Mouse (Mus musculus) forebrain, embryonic 13.5 days (tissue): ENCODE measurements around the gene Tiam1. TPM values are rescaled to one million over a fixed set of nuclear protein-coding genes. Genes with fewer than 3 reads are reported as not detected.

Experiments
- ATAC-seq: fragments of 200-750 bp; cut with Nextera tagmentation; 2 replicates; pipeline ENCODE4 v1.8.0; 2017
- H3K27ac ChIP-seq: fragments of 300-500 bp; sonication (generic); 2 replicates; pipeline ENCODE4 v1.5.1; 2015; ENCODE audit warnings: inconsistent platforms, mild to moderate bottlenecking, moderate library complexity
- H3K27me3 ChIP-seq: fragments of 300-500 bp; sonication (generic); 2 replicates; pipeline ENCODE4 v1.6.1; 2015; ENCODE audit warnings: mild to moderate bottlenecking, inconsistent platforms
- H3K36me3 ChIP-seq: fragments of 300-500 bp; sonication (generic); 2 replicates; pipeline ENCODE4 v1.6.1; 2015; ENCODE audit warnings: mild to moderate bottlenecking, inconsistent platforms; ENCODE audit not compliant: poor library complexity, severe bottlenecking
- H3K4me1 ChIP-seq: fragments of 300-500 bp; sonication (generic); 2 replicates; pipeline ENCODE4 v1.6.1; 2015; ENCODE audit warnings: inconsistent platforms
- H3K4me2 ChIP-seq: fragments of 300-500 bp; sonication (generic); 2 replicates; pipeline ENCODE4 v1.6.1; 2015; ENCODE audit warnings: inconsistent platforms, mild to moderate bottlenecking, moderate library complexity
- H3K4me3 ChIP-seq: fragments of 300-500 bp; sonication (generic); 2 replicates; pipeline ENCODE4 v1.5.1; 2015; ENCODE audit warnings: mild to moderate bottlenecking, inconsistent platforms
- H3K9ac ChIP-seq: fragments of 300-500 bp; sonication (generic); 2 replicates; pipeline ENCODE4 v1.6.1; 2015; ENCODE audit warnings: mild to moderate bottlenecking, inconsistent platforms
- H3K9me3 ChIP-seq: fragments of 300-500 bp; sonication (generic); replicated peaks from 2 replicates; pipeline ENCODE4 v1.6.1; 2016; ENCODE audit warnings: inconsistent platforms
- WGBS: fragments of 180-500 bp; shearing (Covaris S2); methylation state at CpG from one replicate; pipeline ENCODE4 v1.1.7; 2015; 5-methylcytosine and 5-hydroxymethylcytosine counted together
- polyA plus RNA-seq: library from polyadenylated mRNA; unstranded; fragments of >200 nt; fragmentation: Nextera tagmentation; extraction: Ambion mirVana; gene quantifications from 2 replicates; pipeline ENCODE4 v1.2.1, GENCODE M21; 2015

Tiam1 gene
- polyA plus RNA-seq, result 25.6 and 29.4 TPM in 2 replicates

DNA sequence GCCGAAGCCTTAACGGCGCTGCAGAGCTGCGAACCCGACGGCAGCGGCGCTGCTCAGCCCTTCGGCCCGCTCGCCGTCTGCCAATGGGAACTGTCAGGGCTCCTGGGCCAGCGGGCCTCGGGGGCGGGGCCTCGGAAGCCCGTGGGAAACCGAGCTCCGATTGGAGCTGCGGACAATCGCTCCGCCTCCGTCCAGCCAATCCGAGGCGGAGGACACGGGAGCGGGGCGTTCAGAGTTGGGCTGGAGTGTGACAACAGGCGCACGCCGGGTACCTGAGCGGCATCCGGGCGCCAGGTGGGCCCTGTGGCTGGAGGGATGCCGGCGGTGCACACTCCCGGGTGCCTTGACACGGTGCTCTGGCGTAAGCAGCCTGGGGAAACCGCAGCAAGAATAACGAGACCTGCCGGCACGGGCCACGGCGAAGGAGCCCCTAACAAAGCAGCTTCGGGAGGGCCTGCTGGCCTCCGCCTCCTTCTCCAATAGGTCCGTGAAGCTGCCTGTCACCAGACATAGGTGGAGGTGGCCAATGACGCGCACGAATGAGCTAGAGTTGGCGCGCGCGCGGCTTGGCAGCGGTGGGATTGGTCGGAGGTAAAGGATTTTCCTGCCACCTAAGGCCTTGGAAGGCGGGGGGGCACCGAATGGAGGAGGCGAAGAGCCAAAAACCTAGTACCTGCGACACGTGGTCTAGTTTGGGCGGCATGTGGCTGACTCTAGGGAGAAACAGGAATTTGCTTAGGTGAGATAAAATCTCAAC lies at the start of gene Tiam1:
Tiam1 (minus strand) TSS at position 10 of the 757 bp plus-strand sequence.
- Histone ChIP-seq H3K4me1 (peaks cover 38% of the 10 kb centered on the region), H3K9ac (peak within 1 kb of the TSS; percentile 89), H3K4me3 (peak within 1 kb of the TSS; percentile 74), H3K27ac (peak within 1 kb of the TSS; percentile 91), H3K27me3 (no peaks in the 10 kb centered on the region), H3K4me2 (peak within 1 kb of the TSS; percentile 93), H3K36me3 (no peaks in the 10 kb centered on the region), H3K9me3 (no peaks in the 10 kb centered on the region)
- under 1% methylated on average over 64 of the region's 64 CpGs for WGBS
- peak; percentile 97 for ATAC-seq

DNA sequence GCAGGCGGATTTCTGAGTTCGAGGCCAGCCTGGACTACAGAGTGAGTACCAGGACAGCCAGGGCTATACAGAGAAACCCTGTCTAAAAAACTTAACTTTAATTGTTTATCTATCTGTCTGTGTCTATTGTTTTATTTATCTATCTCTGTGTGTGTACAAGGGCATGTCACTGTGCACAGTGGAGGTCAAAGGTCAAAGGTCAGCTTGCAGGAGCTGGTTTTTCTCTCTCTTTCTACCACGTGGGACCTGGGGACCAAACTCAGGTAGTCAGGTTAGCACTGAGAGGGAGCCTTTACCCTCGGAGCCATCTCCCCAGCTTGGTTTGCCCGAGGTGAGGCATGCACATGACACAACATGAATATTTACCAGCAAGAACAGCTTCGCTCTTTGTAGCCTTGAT lies 47.7 kb upstream of the Tiam1 start:
- Histone ChIP-seq H3K36me3 (no peaks in the 10 kb centered on the region), H3K27me3 (no peaks in the 10 kb centered on the region), H3K9me3 (no peaks in the 10 kb centered on the region), H3K27ac (no peak overlapping the region), H3K4me3 (no peak overlapping the region), H3K4me1 (no peaks in the 10 kb centered on the region), H3K9ac (no peak overlapping the region), H3K4me2 (no peak overlapping the region)
- no peak for ATAC-seq
- 83% methylated on average over 6 of the region's 6 CpGs for WGBS

DNA sequence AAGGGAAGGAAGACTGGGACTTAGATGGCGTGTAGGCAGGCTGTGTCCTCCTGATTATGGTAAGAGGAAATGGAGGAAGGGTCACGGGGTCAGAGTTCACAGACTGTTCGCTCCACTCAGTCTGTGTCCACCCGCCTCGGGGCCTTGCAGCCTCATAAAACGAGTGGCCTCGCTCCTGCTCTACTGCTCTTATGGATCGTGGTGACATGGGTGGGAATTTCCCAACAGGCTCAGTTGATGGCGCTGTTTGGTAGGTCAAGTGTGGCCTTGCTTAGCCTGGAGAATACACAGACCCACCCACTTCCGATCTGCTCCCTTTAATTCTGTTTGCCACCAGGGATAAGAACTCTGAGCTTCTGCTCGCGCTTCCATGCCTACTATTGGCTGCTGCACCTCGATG lies 43.9 kb upstream of the Tiam1 start:
- H3K36me3 ChIP-seq, result no peaks in the 10 kb centered on the region
- no peak for ATAC-seq
- H3K27me3 ChIP-seq, result no peaks in the 10 kb centered on the region

DNA sequence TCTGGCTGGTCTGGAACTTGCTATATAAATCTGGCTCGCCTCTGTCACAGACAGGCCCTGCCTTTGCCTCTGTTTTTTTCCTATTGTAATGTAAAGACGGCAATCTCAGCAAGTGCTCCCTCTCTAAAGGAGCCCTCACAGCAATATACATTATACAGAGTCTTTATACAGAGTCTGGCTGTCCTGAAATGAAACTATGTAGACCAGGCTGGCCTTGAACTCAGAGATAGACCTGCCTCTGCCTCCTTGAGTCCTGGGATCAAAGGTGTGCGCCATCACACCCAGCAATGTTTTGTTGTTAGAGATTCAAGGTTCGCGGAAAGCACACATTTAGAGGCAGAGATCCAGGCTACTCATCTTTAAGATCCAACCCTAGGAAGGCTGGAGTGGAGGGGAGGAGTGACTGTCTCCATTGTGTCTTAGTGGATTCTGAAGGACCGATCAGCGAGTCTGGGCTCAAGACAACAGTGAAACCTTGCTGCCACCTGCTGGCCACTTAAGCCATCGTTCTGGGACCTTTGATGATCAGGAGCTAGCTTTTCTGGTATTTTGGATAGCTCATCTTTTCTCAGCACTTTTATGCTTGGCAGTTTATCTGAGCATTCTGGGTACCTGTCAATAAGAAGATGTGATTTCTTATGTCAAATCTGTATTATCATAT lies 42.5 kb upstream of the Tiam1 start:
- WGBS, result 46% methylated on average over 8 of the region's 8 CpGs
- ATAC-seq, result peak; percentile 85

More for the DNA sequence above, 43.9 kb upstream of the Tiam1 start:
- Histone ChIP-seq H3K27ac (no peak overlapping the region), H3K9ac (no peak overlapping the region), H3K4me1 (no peaks in the 10 kb centered on the region), H3K4me3 (no peak overlapping the region), H3K4me2 (no peak overlapping the region), H3K9me3 (no peaks in the 10 kb centered on the region)
- whole genome bisulfite sequencing, result 51% methylated on average over 13 of the region's 13 CpGs

DNA sequence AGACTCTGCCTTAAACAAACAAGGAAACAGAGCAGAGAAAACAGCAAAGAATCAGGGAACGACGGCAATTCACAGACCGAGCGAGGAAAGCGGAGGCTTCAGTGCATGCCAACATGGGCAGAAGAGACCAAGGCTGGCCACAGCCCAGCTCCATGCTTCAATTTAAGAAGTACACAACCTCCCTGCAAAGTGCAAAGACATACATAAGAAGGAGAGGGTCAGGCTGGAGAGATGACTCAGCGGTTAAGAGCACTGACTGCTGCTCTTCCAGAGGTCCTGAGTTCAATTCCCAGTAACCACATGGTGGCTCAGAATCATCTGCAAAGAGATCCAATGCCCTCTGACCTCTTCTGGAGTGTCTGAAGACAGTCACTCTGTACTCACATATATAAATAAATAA lies 40.6 kb upstream of the Tiam1 start:
- Histone ChIP-seq H3K9ac (no peak overlapping the region), H3K9me3 (no peaks in the 10 kb centered on the region), H3K4me1 (no peaks in the 10 kb centered on the region), H3K4me2 (no peak overlapping the region), H3K27ac (no peak overlapping the region), H3K4me3 (no peak overlapping the region), H3K36me3 (no peaks in the 10 kb centered on the region), H3K27me3 (no peaks in the 10 kb centered on the region)
- no peak for ATAC-seq
- 95% methylated on average over 6 of the region's 6 CpGs for WGBS

More for the DNA sequence above, 42.5 kb upstream of the Tiam1 start:
- H3K27me3 ChIP-seq, result no peaks in the 10 kb centered on the region
- no peak overlapping the region for H3K27ac ChIP-seq
- H3K4me3 ChIP-seq, result no peak overlapping the region
- H3K4me1 ChIP-seq, result no peaks in the 10 kb centered on the region
- H3K4me2 ChIP-seq, result no peak overlapping the region
- H3K36me3 ChIP-seq, result no peaks in the 10 kb centered on the region
- no peaks in the 10 kb centered on the region for H3K9me3 ChIP-seq
- no peak overlapping the region for H3K9ac ChIP-seq

DNA sequence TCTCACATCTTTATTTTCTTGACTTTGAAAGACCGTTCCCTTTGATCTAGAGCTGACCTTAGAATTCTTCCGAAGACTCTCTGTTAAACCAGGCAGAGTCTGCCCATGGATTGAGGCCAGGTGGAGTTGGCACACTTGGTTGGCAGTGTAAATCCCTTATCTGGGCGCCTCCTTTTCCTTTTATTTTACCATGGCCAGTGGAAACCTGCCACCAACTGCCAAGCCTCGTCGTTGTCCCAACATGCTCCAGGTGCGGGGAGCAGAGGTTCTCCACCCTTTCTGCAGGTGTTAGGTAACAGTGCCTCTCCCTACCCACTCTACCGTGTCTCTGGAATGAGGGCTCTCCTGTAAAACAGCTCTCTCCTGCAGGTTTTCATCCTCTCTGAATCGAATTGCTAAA lies 38.1 kb upstream of the Tiam1 start:
- WGBS, result 91% methylated on average over 8 of the region's 8 CpGs
- no peak overlapping the region for H3K9ac ChIP-seq
- H3K4me2 ChIP-seq, result no peak overlapping the region
- no peak overlapping the region for H3K27ac ChIP-seq
- peaks cover 2% of the 10 kb centered on the region for H3K4me1 ChIP-seq
- no peaks in the 10 kb centered on the region for H3K9me3 ChIP-seq
- H3K36me3 ChIP-seq, result no peaks in the 10 kb centered on the region
- H3K4me3 ChIP-seq, result no peak overlapping the region
- H3K27me3 ChIP-seq, result no peaks in the 10 kb centered on the region
- no peak for ATAC-seq

DNA sequence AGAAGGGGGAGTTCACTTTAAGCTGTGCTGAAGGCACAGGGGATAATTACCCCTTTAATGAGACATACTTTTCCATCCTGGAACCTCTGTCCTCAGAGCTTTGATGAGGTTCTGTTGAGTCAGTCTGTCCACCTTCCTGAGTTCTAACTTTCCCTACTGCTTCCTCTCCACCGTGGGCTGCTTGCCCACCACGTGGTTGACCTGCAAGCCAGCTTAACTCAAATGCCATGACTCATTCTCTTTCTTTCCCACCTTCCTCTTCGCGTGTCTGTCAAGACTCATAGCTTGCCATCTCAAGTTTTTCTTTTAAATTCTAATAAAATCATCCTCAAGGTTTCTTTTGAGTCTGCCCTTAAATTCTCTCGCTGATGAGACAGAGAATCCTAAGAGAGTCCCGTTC lies 37.4 kb upstream of the Tiam1 start:
- no peak for ATAC-seq
- peaks cover 9% of the 10 kb centered on the region for H3K4me1 ChIP-seq
- H3K4me3 ChIP-seq, result no peak overlapping the region
- no peaks in the 10 kb centered on the region for H3K27me3 ChIP-seq
- no peaks in the 10 kb centered on the region for H3K9me3 ChIP-seq
- no peak overlapping the region for H3K4me2 ChIP-seq
- no peak overlapping the region for H3K27ac ChIP-seq
- 85% methylated on average over 6 of the region's 6 CpGs for WGBS
- no peak overlapping the region for H3K9ac ChIP-seq
- no peaks in the 10 kb centered on the region for H3K36me3 ChIP-seq

DNA sequence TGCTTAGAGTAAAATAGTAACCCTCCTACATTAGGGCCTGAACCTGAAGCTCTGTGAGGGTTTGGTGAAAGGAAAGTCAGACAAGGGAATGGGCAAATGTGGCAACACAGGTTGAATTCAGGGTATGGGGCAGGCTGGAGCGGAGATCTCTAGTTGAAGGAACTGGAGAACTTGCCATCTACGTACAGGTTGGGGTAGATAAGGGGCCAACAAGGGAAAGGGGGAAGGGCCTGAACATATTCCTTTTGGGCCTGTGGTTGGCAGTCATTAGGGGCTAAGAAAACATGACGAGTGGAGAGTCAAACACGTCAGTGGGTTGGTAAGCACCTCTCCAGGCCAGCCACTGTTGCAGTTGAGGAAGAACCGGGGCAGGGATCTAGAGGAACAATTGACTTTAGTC lies 36.3 kb upstream of the Tiam1 start:
- no peak overlapping the region for H3K9ac ChIP-seq
- H3K9me3 ChIP-seq, result no peaks in the 10 kb centered on the region
- H3K4me1 ChIP-seq, result peaks cover 10% of the 10 kb centered on the region
- H3K36me3 ChIP-seq, result no peaks in the 10 kb centered on the region
- no peak overlapping the region for H3K4me2 ChIP-seq
- H3K4me3 ChIP-seq, result no peak overlapping the region
- no peaks in the 10 kb centered on the region for H3K27me3 ChIP-seq
- WGBS, result 90% methylated on average over 5 of the region's 5 CpGs
- no peak overlapping the region for H3K27ac ChIP-seq
- no peak for ATAC-seq

DNA sequence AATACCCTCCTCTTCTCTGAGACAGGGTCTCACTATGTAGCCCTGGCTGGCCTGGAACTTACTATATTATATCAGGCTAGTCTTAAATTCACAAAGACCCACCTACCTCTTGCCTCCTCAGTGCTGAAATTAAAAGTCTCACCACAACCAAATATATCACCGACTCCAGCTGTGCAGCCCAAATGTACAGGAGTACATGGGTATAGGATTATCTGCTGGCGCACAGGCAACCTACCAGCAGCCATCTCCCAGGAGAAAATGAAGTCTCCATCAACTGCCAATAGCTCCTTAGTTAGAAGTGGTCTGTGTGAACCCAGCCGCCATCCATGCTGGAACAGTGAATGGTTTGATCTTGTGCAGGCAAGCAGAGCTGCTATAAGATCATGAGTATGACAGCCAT lies 34.8 kb upstream of the Tiam1 start:
- Histone ChIP-seq H3K27me3 (no peaks in the 10 kb centered on the region), H3K27ac (no peak overlapping the region), H3K9me3 (no peaks in the 10 kb centered on the region), H3K9ac (no peak overlapping the region), H3K4me1 (peaks cover 10% of the 10 kb centered on the region), H3K4me3 (no peak overlapping the region), H3K4me2 (no peak overlapping the region), H3K36me3 (no peaks in the 10 kb centered on the region)
- WGBS, result 93% methylated on average over 3 of the region's 3 CpGs
- no peak for ATAC-seq

DNA sequence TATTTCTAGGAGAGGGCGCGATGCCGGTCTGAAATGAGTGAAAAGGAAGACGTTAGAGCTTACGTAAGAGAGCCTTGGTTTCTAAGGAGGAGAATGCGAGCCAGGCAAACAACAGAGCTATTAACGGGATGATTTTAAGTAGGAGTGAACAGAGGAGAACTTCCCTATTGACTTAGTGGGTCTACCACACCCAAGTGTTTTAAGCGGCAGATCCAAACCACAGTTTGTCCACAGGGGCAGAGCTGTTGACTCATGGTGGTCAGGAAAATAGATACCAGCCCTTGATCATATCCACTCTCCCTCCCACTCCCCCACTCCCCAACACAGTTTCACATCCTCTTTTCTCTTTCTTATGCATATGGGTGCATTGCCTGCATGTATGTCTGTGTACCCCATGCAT lies 33.9 kb upstream of the Tiam1 start:
- Histone ChIP-seq H3K27me3 (no peaks in the 10 kb centered on the region), H3K9ac (no peak overlapping the region), H3K4me3 (no peak overlapping the region), H3K4me1 (peaks cover 10% of the 10 kb centered on the region), H3K27ac (no peak overlapping the region), H3K4me2 (no peak overlapping the region), H3K36me3 (no peaks in the 10 kb centered on the region), H3K9me3 (no peaks in the 10 kb centered on the region)
- ATAC-seq, result no peak
- WGBS, result 73% methylated on average over 8 of the region's 8 CpGs

DNA sequence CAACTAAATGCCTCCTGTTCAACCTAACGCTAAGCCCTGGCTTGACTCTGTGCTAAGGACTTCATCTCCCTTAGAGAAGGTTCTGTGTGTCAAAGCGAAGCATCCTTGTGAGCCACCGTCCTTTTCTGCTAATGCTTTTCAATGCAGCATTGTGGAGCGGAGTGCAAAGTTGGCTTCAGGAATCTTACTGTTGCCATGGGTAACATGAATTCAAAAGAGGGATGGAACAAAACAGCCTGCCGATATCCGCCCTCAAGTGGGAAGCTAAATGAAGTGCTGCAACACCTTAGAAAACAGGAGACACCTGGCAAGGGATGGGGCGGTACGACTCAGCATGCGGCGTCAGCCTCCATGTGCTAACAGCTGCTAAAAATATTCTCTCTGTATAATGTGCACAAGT lies 32.9 kb upstream of the Tiam1 start:
- Histone ChIP-seq H3K4me3 (no peak overlapping the region), H3K27ac (no peak overlapping the region), H3K36me3 (no peaks in the 10 kb centered on the region), H3K9me3 (no peaks in the 10 kb centered on the region), H3K27me3 (no peaks in the 10 kb centered on the region), H3K4me1 (peaks cover 11% of the 10 kb centered on the region), H3K9ac (no peak overlapping the region), H3K4me2 (peak overlapping the region; percentile 29)
- 16% methylated on average over 10 of the region's 10 CpGs for WGBS
- ATAC-seq, result peak; percentile 85

DNA sequence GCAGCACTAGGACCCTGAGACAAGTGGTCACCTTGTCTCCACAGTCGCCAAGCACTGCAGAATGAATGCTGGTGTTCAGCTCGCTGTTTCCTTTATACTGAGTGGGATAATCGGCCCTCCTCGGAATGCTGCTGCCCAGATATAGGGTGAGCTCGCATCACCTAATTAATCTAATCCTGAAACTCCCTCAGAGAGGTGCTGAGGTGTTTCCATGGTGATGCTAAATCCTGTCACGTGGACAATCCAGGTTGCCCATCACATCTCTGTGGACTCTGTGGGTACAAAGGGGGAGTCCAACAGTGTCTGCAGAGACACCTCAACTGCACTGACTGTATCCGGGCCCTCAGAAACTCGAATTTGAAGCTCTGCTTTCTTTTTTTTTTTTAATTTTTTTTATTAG lies 27.8 kb upstream of the Tiam1 start:
- 18% methylated on average over 8 of the region's 8 CpGs for WGBS
- H3K27ac ChIP-seq, result no peak overlapping the region
- H3K4me2 ChIP-seq, result no peak overlapping the region
- no peaks in the 10 kb centered on the region for H3K9me3 ChIP-seq
- H3K4me1 ChIP-seq, result peaks cover 13% of the 10 kb centered on the region
- H3K9ac ChIP-seq, result no peak overlapping the region
- ATAC-seq, result peak; percentile 73
- no peak overlapping the region for H3K4me3 ChIP-seq
- H3K27me3 ChIP-seq, result no peaks in the 10 kb centered on the region
- no peaks in the 10 kb centered on the region for H3K36me3 ChIP-seq
